Mouse (Mus musculus) midbrain, embryonic 13.5 days (tissue): ENCODE measurements around the gene Rps6ka5. TPM values are rescaled to one million over a fixed set of nuclear protein-coding genes. Genes with fewer than 3 reads are reported as not detected.

Source experiments
- ATAC-seq: fragments of 200-750 bp; cut with Nextera tagmentation; 2 replicates; pipeline ENCODE4 v1.8.0; 2017; ENCODE audit warnings: mild to moderate bottlenecking, moderate TSS enrichment, moderate library complexity
- H3K27ac ChIP-seq: fragments of 300-500 bp; sonication (generic); 2 replicates; pipeline ENCODE4 v1.5.1; 2015; ENCODE audit warnings: inconsistent platforms, mild to moderate bottlenecking, moderate library complexity
- H3K27me3 ChIP-seq: fragments of 300-500 bp; sonication (generic); 2 replicates; pipeline ENCODE4 v1.6.1; 2015; ENCODE audit warnings: mild to moderate bottlenecking, inconsistent platforms
- H3K36me3 ChIP-seq: fragments of 300-500 bp; sonication (generic); 2 replicates; pipeline ENCODE4 v1.6.1; 2015; ENCODE audit warnings: mild to moderate bottlenecking, inconsistent platforms
- H3K4me1 ChIP-seq: fragments of 300-500 bp; sonication (generic); replicated peaks from 2 replicates; pipeline ENCODE4 v1.6.1; 2015; ENCODE audit warnings: inconsistent platforms
- H3K4me2 ChIP-seq: fragments of 300-500 bp; sonication (generic); replicated peaks from 2 replicates; pipeline ENCODE4 v1.6.1; 2015; ENCODE audit warnings: moderate library complexity, mild to moderate bottlenecking, inconsistent platforms
- H3K4me3 ChIP-seq: fragments of 300-500 bp; sonication (generic); replicated peaks from 2 replicates; pipeline ENCODE4 v1.5.1; 2015; ENCODE audit warnings: mild to moderate bottlenecking, inconsistent platforms
- H3K9ac ChIP-seq: fragments of 300-500 bp; sonication (generic); replicated peaks from 2 replicates; pipeline ENCODE4 v1.6.1; 2015; ENCODE audit warnings: mild to moderate bottlenecking, inconsistent platforms
- H3K9me3 ChIP-seq: fragments of 300-500 bp; sonication (generic); 2 replicates; pipeline ENCODE4 v1.6.1; 2016; ENCODE audit warnings: mild to moderate bottlenecking, inconsistent platforms
- WGBS: fragments of 180-500 bp; shearing (Covaris S2); methylation state at CpG from one replicate; pipeline ENCODE4 v1.1.7; 2015; 5-methylcytosine and 5-hydroxymethylcytosine counted together
- polyA plus RNA-seq: library from polyadenylated mRNA; unstranded; fragments of >200 nt; fragmentation: Nextera tagmentation; extraction: Ambion mirVana; gene quantifications from 2 replicates; pipeline ENCODE4 v1.2.1, GENCODE M21; 2015

The Rps6ka5 gene
- polyA plus RNA-seq, 1 experiment from 2014 or later: 6.4 TPM

GRCm38 (mm10) chr12:100520077-100520793, 206.5 kb downstream of the Rps6ka5 start:
- Histone ChIP-seq H3K4me2 (peak overlapping the region; percentile 84), H3K36me3 (peaks cover 2% of the 10 kb centered on the region; the same call in 1 of the 2 replicates), H3K27me3 (no peaks in the 10 kb centered on the region), H3K4me3 (peak overlapping the region; percentile 89), H3K4me1 (peaks cover 27% of the 10 kb centered on the region), H3K9me3 (no peaks in the 10 kb centered on the region), H3K27ac (peak overlapping the region; percentile 86), H3K9ac (peak overlapping the region; percentile 97)
- WGBS: under 1% methylated on average over 68 of the region's 76 CpGs
- peak; percentile 74 for ATAC-seq

DNA sequence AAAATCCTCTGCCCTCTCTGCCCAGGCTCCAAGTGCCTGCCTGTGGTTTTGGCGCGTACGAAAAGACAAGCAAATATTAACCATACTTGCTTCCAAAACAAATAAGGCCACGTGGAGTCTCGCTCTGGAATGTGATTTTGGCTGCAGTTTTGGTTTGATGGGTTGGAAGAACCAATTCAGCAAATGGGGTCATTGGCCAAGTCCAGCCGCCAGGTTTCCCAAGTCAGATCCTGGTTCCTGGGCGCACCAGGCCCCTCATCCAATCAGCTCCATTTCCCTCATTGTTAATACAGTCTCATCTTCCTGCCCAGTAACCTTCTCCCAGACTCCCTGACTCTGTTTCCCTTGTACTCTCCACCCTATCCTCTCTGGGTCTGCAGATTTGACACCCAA, 207.1 kb downstream of the Rps6ka5 start:
- no peaks in the 10 kb centered on the region for H3K27me3 ChIP-seq
- H3K27ac ChIP-seq: peak overlapping the region; percentile 86
- H3K4me2 ChIP-seq: peak overlapping the region; percentile 84
- no peaks in the 10 kb centered on the region for H3K9me3 ChIP-seq
- peaks cover 2% of the 10 kb centered on the region; the same call in 1 of the 2 replicates for H3K36me3 ChIP-seq
- peak overlapping the region; percentile 97 for H3K9ac ChIP-seq
- WGBS: 57% methylated on average over 7 of the region's 7 CpGs
- H3K4me3 ChIP-seq: peak overlapping the region; percentile 89
- peak; percentile 49 for ATAC-seq
- peaks cover 27% of the 10 kb centered on the region for H3K4me1 ChIP-seq

GRCm38 (mm10) chr12:100517371-100517770, 209.4 kb downstream of the Rps6ka5 start:
- no peak overlapping the region for H3K27ac ChIP-seq
- H3K36me3 ChIP-seq: peaks cover 10% of the 10 kb centered on the region
- H3K4me3 ChIP-seq: no peak overlapping the region
- WGBS: 96% methylated on average over 9 of the region's 9 CpGs
- H3K4me1 ChIP-seq: peaks cover 27% of the 10 kb centered on the region
- H3K4me2 ChIP-seq: no peak overlapping the region
- H3K27me3 ChIP-seq: no peaks in the 10 kb centered on the region
- no peaks in the 10 kb centered on the region for H3K9me3 ChIP-seq
- ATAC-seq: no peak
- H3K9ac ChIP-seq: no peak overlapping the region

DNA sequence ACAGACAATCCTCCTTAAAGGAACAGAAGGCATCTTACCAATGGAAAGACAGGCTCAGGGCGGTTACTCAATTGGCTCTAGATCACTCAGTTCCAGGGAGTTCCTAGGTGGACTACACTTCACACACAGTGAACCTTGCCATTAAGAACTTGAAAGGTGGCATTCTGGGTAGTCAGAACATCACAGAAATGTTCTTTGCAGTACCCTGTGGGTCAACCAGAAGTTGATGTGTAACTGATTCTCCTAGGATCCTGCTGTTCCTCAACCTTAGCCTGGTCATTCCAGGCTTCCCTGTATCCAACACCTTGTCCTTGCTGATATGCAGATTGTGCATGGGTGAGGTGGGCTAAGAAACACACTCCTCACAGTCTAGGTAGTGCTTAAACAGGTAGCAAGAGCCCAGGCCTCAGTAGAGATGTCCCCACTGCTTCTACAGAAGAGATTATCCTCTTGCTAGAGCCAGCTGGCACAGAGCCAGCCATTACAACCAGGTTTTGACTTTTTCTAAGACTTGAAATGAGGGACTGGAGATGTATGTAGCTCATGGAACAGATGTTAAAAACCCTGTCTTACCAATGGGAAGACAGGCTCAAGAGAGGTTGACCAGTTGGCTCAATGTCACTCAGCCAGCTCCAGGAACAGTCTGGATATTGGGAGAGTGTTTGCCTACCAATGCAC, 210.5 kb downstream of the Rps6ka5 start:
- 94% methylated on average over 1 of the region's 1 CpGs for WGBS
- no peak for ATAC-seq

DNA sequence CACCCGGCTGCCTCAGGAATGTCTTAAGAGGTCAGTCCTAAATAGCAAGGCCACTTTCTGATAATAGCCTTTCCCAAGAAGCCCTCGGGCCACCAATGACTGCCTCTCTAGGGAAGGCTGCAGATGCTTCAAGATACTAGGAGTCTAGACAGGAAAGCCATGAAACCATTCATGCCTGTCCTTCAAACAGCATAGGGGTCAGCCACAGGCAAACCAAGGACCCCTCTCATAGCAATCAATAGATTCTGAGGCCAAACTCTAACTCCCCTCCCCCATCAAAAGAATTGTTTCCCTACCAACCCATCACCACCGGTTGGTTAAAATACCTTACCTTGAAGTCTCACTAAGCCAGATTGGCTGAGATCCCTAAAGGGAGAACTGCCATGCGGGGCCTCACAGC, 211.3 kb downstream of the Rps6ka5 start:
- Histone ChIP-seq H3K9ac (no peak overlapping the region), H3K4me1 (peaks cover 23% of the 10 kb centered on the region), H3K4me3 (no peak overlapping the region), H3K36me3 (peaks cover 19% of the 10 kb centered on the region), H3K27ac (no peak overlapping the region), H3K27me3 (no peaks in the 10 kb centered on the region), H3K4me2 (no peak overlapping the region), H3K9me3 (no peaks in the 10 kb centered on the region)
- no peak for ATAC-seq
- WGBS: 89% methylated on average over 4 of the region's 4 CpGs

More for the DNA sequence above, 210.5 kb downstream of the Rps6ka5 start:
- H3K4me1 ChIP-seq: peaks cover 27% of the 10 kb centered on the region
- no peaks in the 10 kb centered on the region for H3K27me3 ChIP-seq
- H3K9ac ChIP-seq: no peak overlapping the region
- H3K9me3 ChIP-seq: no peaks in the 10 kb centered on the region
- no peak overlapping the region for H3K27ac ChIP-seq
- H3K4me2 ChIP-seq: no peak overlapping the region
- peaks cover 13% of the 10 kb centered on the region for H3K36me3 ChIP-seq
- no peak overlapping the region for H3K4me3 ChIP-seq

- WGBS: 90% methylated on average over 1 of the region's 1 CpGs
- no peak overlapping the region for H3K9ac ChIP-seq
- no peak for ATAC-seq
- H3K4me3 ChIP-seq: no peak overlapping the region
- H3K27me3 ChIP-seq: no peaks in the 10 kb centered on the region
- H3K27ac ChIP-seq: no peak overlapping the region
- H3K36me3 ChIP-seq: peaks cover 19% of the 10 kb centered on the region
- peaks cover 18% of the 10 kb centered on the region for H3K4me1 ChIP-seq
- no peak overlapping the region for H3K4me2 ChIP-seq
- H3K9me3 ChIP-seq: no peaks in the 10 kb centered on the region
Measured at GRCm38 (mm10) chr12:100514611-100515010, 212.2 kb downstream of the Rps6ka5 start.

GRCm38 (mm10) chr12:100513131-100513530, 213.7 kb downstream of the Rps6ka5 start:
- Histone ChIP-seq H3K36me3 (peaks cover 19% of the 10 kb centered on the region), H3K9ac (no peak overlapping the region), H3K4me2 (no peak overlapping the region), H3K27me3 (no peaks in the 10 kb centered on the region), H3K4me3 (no peak overlapping the region), H3K9me3 (no peaks in the 10 kb centered on the region), H3K27ac (no peak overlapping the region), H3K4me1 (peaks cover 3% of the 10 kb centered on the region)
- ATAC-seq: no peak
- WGBS: 96% methylated on average over 5 of the region's 5 CpGs

GRCm38 (mm10) chr12:100512641-100513040, 214.1 kb downstream of the Rps6ka5 start:
- Histone ChIP-seq H3K4me3 (no peak overlapping the region), H3K9me3 (no peaks in the 10 kb centered on the region), H3K4me1 (no peaks in the 10 kb centered on the region), H3K36me3 (peaks cover 19% of the 10 kb centered on the region), H3K27me3 (no peaks in the 10 kb centered on the region), H3K4me2 (no peak overlapping the region), H3K9ac (no peak overlapping the region), H3K27ac (no peak overlapping the region)
- ATAC-seq: no peak
- WGBS: 95% methylated on average over 9 of the region's 9 CpGs

DNA sequence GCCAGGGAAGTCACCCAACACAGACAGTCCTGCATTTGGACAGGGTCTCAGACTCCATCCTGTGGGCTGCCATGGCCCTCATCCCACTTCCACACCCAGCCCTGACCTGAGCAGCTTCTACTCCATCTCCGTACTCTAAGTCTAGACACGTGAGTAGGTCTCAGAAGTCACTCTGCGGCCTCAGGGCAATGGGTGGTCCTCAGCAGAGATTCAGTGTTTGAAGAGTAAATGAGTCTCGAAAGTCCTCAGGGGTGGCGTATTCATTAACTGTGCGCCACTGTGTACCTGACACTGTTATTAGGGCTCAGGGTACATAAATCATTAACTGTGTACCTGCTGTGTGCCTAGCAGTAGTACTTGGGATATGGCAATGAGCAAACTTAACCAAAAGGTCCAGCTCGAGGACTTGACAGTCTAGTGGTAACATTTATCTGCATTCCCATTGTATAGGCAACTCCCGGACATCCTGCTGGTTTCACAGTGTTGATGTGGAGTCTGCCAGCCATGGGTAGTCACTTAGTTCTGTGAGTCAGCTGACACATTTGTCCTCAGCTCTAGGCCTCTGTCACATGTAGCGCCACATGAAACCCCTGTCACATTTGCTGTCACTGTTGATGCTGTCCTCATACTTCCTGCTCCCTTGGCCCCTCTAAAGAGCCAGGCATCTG, 217.0 kb downstream of the Rps6ka5 start:
- Histone ChIP-seq H3K9ac (no peak overlapping the region), H3K9me3 (no peaks in the 10 kb centered on the region), H3K4me2 (no peak overlapping the region), H3K27ac (no peak overlapping the region), H3K36me3 (peaks cover 16% of the 10 kb centered on the region; the same call in 1 of the 2 replicates), H3K4me1 (no peaks in the 10 kb centered on the region), H3K27me3 (no peaks in the 10 kb centered on the region), H3K4me3 (no peak overlapping the region)
- 90% methylated on average over 9 of the region's 9 CpGs for WGBS
- ATAC-seq: no peak

DNA sequence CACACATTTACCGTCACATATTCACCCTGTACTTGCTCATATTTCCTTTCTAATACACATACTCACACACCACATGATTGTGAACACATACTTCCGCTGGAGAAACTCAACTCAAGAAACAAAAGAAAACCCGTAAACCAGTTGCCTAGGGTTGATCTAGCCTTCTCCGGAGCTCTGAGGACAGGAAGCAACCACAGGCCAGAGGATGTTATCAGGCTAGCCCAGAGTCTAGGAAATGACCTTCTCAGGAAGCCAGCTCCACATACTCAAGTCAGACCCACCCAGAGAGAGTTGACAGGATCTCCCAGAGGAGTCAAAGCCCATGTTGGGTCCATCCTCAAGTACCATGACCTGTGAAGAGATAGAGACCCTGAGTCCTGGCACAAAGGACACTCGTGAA, 218.1 kb downstream of the Rps6ka5 start:
- no peak overlapping the region for H3K27ac ChIP-seq
- H3K9ac ChIP-seq: no peak overlapping the region
- no peak overlapping the region for H3K4me3 ChIP-seq
- H3K9me3 ChIP-seq: no peaks in the 10 kb centered on the region
- H3K4me1 ChIP-seq: no peaks in the 10 kb centered on the region
- H3K36me3 ChIP-seq: peaks cover 13% of the 10 kb centered on the region; the same call in 1 of the 2 replicates
- no peaks in the 10 kb centered on the region for H3K27me3 ChIP-seq
- no peak overlapping the region for H3K4me2 ChIP-seq
- ATAC-seq: no peak
- 94% methylated on average over 5 of the region's 5 CpGs for WGBS

DNA sequence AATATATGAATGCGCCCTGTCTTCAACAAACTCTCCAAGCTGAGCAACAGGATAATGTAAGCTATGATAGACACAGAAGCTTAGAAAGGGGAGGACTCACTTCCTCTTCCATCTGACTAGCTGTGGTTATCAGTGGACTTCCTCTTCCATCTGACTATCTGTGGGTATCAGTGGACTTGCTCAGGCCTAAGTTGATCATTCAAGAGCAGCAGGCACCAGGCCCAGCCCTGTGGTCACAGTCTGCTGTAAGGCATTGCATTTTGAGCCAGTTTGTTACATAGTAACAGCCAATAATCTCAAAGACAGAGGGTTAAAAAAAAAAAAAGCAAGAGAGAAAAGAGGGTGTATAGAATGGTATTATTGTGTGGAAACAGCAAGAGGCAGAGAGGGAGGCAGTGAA, 221.3 kb downstream of the Rps6ka5 start:
- no peak overlapping the region for H3K4me2 ChIP-seq
- 100% methylated on average over 1 of the region's 1 CpGs for WGBS

DNA sequence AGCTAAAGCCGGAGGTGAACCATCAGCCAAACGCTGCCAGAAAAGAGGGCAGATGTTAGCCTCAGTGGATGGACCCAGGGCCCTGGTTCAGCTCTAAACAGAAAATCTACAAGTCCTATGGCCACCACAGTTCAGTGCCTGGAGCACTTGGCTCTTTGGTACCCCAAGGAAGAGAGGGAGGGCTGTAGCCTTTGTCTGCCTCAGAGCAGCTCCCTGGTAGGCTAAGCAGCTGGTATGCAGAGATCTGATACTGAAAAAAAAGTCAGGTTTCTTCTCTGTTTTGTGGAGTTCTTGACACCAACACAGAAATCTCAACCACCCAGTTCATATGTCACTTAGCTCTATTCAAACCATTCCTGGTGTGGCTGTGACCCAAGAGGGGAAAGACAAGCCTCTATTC, 222.2 kb downstream of the Rps6ka5 start:
- ATAC-seq: no peak
- no peak overlapping the region for H3K4me3 ChIP-seq
- no peak overlapping the region for H3K9ac ChIP-seq
- H3K9me3 ChIP-seq: no peaks in the 10 kb centered on the region
- H3K27ac ChIP-seq: no peak overlapping the region
- H3K27me3 ChIP-seq: no peaks in the 10 kb centered on the region
- no peak overlapping the region for H3K4me2 ChIP-seq
- WGBS: 97% methylated on average over 2 of the region's 2 CpGs
- peaks cover 6% of the 10 kb centered on the region for H3K36me3 ChIP-seq
- no peaks in the 10 kb centered on the region for H3K4me1 ChIP-seq

More for the DNA sequence above, 221.3 kb downstream of the Rps6ka5 start:
- Histone ChIP-seq H3K9ac (no peak overlapping the region), H3K9me3 (no peaks in the 10 kb centered on the region), H3K27ac (no peak overlapping the region), H3K27me3 (no peaks in the 10 kb centered on the region), H3K36me3 (no peaks in the 10 kb centered on the region), H3K4me1 (no peaks in the 10 kb centered on the region), H3K4me3 (no peak overlapping the region)
- no peak for ATAC-seq
